In the genomic region with DNA sequence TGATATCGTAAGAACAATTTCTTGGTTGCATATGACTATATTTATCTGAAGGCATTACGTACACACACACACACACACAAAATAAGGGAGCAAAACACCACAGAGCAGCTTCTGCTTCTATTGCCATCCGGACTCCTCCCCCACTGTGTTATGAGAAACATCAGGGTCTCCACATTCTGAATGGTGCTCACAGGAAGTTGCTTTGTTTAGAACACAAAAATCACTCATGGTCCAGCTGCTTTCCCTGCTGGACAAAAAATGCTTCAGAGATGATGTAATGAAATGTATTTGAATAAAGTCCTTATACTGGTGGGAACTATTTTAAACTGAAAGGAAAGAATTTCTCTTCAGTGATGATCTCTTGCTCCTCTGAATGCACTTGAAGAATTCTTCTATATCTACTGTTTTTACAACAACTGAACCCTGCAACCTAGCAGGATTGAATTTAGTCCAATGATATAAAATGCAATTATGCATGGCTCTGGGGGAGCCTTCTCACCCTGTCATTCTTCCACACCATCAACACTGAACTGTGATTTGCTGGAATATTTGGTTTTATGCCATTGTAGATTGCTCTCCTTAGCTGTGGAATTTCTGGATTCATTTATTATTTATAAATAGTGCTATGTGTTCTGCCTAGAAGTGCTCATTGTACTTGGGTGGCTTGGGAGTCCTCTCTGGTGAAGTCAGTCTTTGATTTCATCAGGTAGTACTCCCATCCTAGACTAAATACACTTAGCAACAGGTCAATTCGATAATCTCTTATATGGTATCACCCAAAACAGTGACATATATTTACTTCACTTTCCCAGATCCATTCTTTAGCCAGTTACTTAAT, we compare ENCODE assay signal across 9 mouse cellular contexts.
A peak's percentile ranks its signal among the peaks of the same experiment; 100 is the strongest.
DNase-seq lines count a peak whose midpoint lies in the region; ATAC-seq lines count a peak whose summit lies in the region.
"Had no signal": no experiment of that assay in that cellular context is flagged by ENCODE, and none has a peak within 500 bp of the region (broad histone marks: within the 10 kb centered on the region; RNA-seq: fewer than 3 reads in every experiment).

No protein-coding gene starts in this region.

- intact Hi-C loops in heart, postnatal 14 days (cut with DNase I), result no loop called here

- H3K9me3 ChIP-seq in kidney, embryonic 16.5 days (ENCODE audit: low read length), result no peaks in the 10 kb centered on the region
- no peaks in the 10 kb centered on the region for H3K9me3 ChIP-seq in embryonic facial prominence, embryonic 14.5 days (ENCODE audit: control insufficient read depth, low read length)
- no peaks in the 10 kb centered on the region for H3K9me3 ChIP-seq in midbrain, embryonic 14.5 days (ENCODE audit: control insufficient read depth, low read length)
- H3K9me3 ChIP-seq: liver, embryonic 15.5 days had no signal

- no peak for DNase-seq in kidney, postnatal 36 days
- DNase-seq in embryonic facial prominence, embryonic 14.5 days (ENCODE audit: low spot score), result peak; percentile 84
- peak; percentile 4 to 12 for DNase-seq in heart, postnatal 14 days
- peak; percentile 52 for DNase-seq in midbrain, embryonic 14.5 days
- DNase-seq in left cerebral cortex, adult 9 months (ENCODE audit: low spot score in 2 of 2), result no peak
- no peak for DNase-seq in adipocyte (ENCODE audit: low spot score)

- 70% methylated on average over 4 of the region's 4 CpGs for WGBS in kidney, embryonic 16.5 days
- WGBS in embryonic facial prominence, embryonic 14.5 days, result 64% methylated on average over 4 of the region's 4 CpGs
- WGBS in midbrain, embryonic 14.5 days, result 55% methylated on average over 4 of the region's 4 CpGs

- peaks cover 4% of the 10 kb centered on the region; the same call in 1 of the 2 replicates for H3K4me1 ChIP-seq in kidney, embryonic 16.5 days (ENCODE audit: insufficient read depth, low read length)
- no peaks in the 10 kb centered on the region for H3K4me1 ChIP-seq in embryonic facial prominence, embryonic 14.5 days (ENCODE audit: control insufficient read depth, insufficient read depth, low read length)
- no peaks in the 10 kb centered on the region for H3K4me1 ChIP-seq in midbrain, embryonic 14.5 days (ENCODE audit: control insufficient read depth, insufficient read depth, low read length)
- H3K4me1 ChIP-seq: liver, embryonic 15.5 days had no signal

- H3K27me3 ChIP-seq in kidney, embryonic 16.5 days (ENCODE audit: insufficient read depth, low read length), result no peaks in the 10 kb centered on the region
- H3K27me3 ChIP-seq in embryonic facial prominence, embryonic 14.5 days (replicated peaks; ENCODE audit: control insufficient read depth, insufficient read depth, low read length), result no peaks in the 10 kb centered on the region
- H3K27me3 ChIP-seq in midbrain, embryonic 14.5 days (ENCODE audit: control insufficient read depth, insufficient read depth, low read length), result no peaks in the 10 kb centered on the region
- H3K27me3 ChIP-seq: liver, embryonic 15.5 days had no signal

- H3K4me2 ChIP-seq in kidney, embryonic 16.5 days (replicated peaks; ENCODE audit: low read depth, low read length), result no peak overlapping the region
- H3K4me2 ChIP-seq in embryonic facial prominence, embryonic 14.5 days (ENCODE audit: low read depth, low read length), result no peak overlapping the region
- H3K4me2 ChIP-seq in midbrain, embryonic 14.5 days (ENCODE audit: low read length), result no peak overlapping the region
- H3K4me2 ChIP-seq: liver, embryonic 15.5 days had no signal

- no peak overlapping the region for H3K4me3 ChIP-seq in kidney, embryonic 16.5 days (ENCODE audit: low read length)
- H3K4me3 ChIP-seq in embryonic facial prominence, embryonic 14.5 days (ENCODE audit: low read depth, low read length), result no peak overlapping the region
- H3K4me3 ChIP-seq in midbrain, embryonic 14.5 days (replicated peaks; ENCODE audit: low read depth, low read length), result no peak overlapping the region
- H3K4me3 ChIP-seq: liver, embryonic 15.5 days had no signal

- peak; percentile 84 for ATAC-seq in kidney, embryonic 16.5 days (ENCODE audit: low FRiP score, low TSS enrichment)
- peak; percentile 87 for ATAC-seq in embryonic facial prominence, embryonic 14.5 days (ENCODE audit: low read depth)
- peak; percentile 50; the same call in 1 of the 2 replicates for ATAC-seq in midbrain, embryonic 14.5 days (ENCODE audit: low FRiP score, low TSS enrichment)
- no peak for ATAC-seq in activated CD4-positive, CD25-positive, alpha-beta regulatory T cell, adult 4 months

- peak overlapping the region; percentile 73; the same call in 1 of the 2 replicates for H3K27ac ChIP-seq in kidney, embryonic 16.5 days (ENCODE audit: low read length)
- H3K27ac ChIP-seq in embryonic facial prominence, embryonic 14.5 days (replicated peaks; ENCODE audit: low read depth, low read length), result peak overlapping the region; percentile 29; the same call in 1 of the 2 replicates
- H3K27ac ChIP-seq in midbrain, embryonic 14.5 days (replicated peaks; ENCODE audit: low read depth, low read length), result no peak overlapping the region; the same call in 1 of the 2 replicates
- H3K27ac ChIP-seq: liver, embryonic 15.5 days had no signal

- H3K36me3 ChIP-seq in kidney, embryonic 16.5 days (ENCODE audit: insufficient read depth, low read length), result no peaks in the 10 kb centered on the region
- no peaks in the 10 kb centered on the region for H3K36me3 ChIP-seq in embryonic facial prominence, embryonic 14.5 days (ENCODE audit: control insufficient read depth, insufficient read depth, low read length)
- no peaks in the 10 kb centered on the region for H3K36me3 ChIP-seq in midbrain, embryonic 14.5 days (ENCODE audit: control insufficient read depth, insufficient read depth, low read length)
- H3K36me3 ChIP-seq: liver, embryonic 15.5 days had no signal

- no peak overlapping the region for H3K9ac ChIP-seq in kidney, embryonic 16.5 days (replicated peaks; ENCODE audit: low read length)
- H3K9ac ChIP-seq in embryonic facial prominence, embryonic 14.5 days (ENCODE audit: low read depth, low read length), result no peak overlapping the region
- H3K9ac ChIP-seq in midbrain, embryonic 14.5 days (replicated peaks; ENCODE audit: low read length), result no peak overlapping the region
- H3K9ac ChIP-seq: liver, embryonic 15.5 days had no signal

Comparison
In these comparisons a context has a peak if more than half of its experiments do, and no peak if none do; other contexts are left out.
1. DNase-seq: peak in embryonic facial prominence, embryonic 14.5 days (single experiment), heart, postnatal 14 days (2 of 2) and midbrain, embryonic 14.5 days (single experiment); none in kidney, postnatal 36 days (0 of 2), left cerebral cortex, adult 9 months (0 of 2) and adipocyte (single experiment).